Mouse (Mus musculus): ENCODE measurements around the gene Fam178b.

The Fam178b gene

GRCm38 (mm10) chr1:36523332-36524013, 159.5 kb downstream of the Fam178b start:
- no peak for DNase-seq (ENCODE audit: low read depth)

GRCm38 (mm10) chr1:36522210-36522609, 160.8 kb downstream of the Fam178b start:
- DNase-seq (ENCODE audit: low read depth), result no peak

GRCm38 (mm10) chr1:36519626-36520025, 163.4 kb downstream of the Fam178b start:
- no peak for DNase-seq (ENCODE audit: low read depth)

GRCm38 (mm10) chr1:36518259-36518658, 164.7 kb downstream of the Fam178b start:
- DNase-seq (ENCODE audit: low read depth), result no peak

- DNase-seq (ENCODE audit: low read depth), result peak; percentile 38
Observed at GRCm38 (mm10) chr1:36513718-36514117, 169.3 kb downstream of the Fam178b start.

GRCm38 (mm10) chr1:36513310-36513709, 169.7 kb downstream of the Fam178b start:
- DNase-seq (ENCODE audit: low read depth), result no peak

- DNase-seq (ENCODE audit: low read depth), result no peak
Observed at GRCm38 (mm10) chr1:36512966-36513280, 170.1 kb downstream of the Fam178b start.

Data from induced T-regulatory cell, adult 2 months (primary cell).